Mouse (Mus musculus): ENCODE measurements around the gene Cmip.

GRCm38 (mm10) chr8:117451072-117451471 lies 194.2 kb downstream of the Cmip start:
- TF ChIP-seq CTCF (IDR thresholded peaks at IDR 0.05 in 2 of 3, conservative IDR thresholded peaks at IDR 0.05 in 1 of 3; ENCODE audit: control insufficient read depth in 1 of 3, insufficient read depth in 1 of 3, low read depth in 2 of 3, low read length in 3 of 3, poor library complexity in 1 of 3, severe bottlenecking in 1 of 3) (no peak), EP300 (IDR thresholded peaks at IDR 0.05; ENCODE audit: low read depth in 1 of 2, low read length in 2 of 2) (no peak), POLR2A (IDR thresholded peaks at IDR 0.05; ENCODE audit: control insufficient read depth in 1 of 2, insufficient read depth in 1 of 2, low read depth in 1 of 2, low read length in 2 of 2, poor library complexity in 1 of 2) (no peak), USF2 (IDR thresholded peaks at IDR 0.05; ENCODE audit: borderline replicate concordance in 1 of 2, insufficient read depth in 1 of 2, low read depth in 1 of 2, low read length in 2 of 2) (no peak), E2F4 (IDR thresholded peaks at IDR 0.05; ENCODE audit: borderline replicate concordance, low read depth, low read length) (no peak), MAFK (IDR thresholded peaks at IDR 0.05; ENCODE audit: borderline replicate concordance, low read depth, low read length) (no peak), ZKSCAN1 (IDR thresholded peaks at IDR 0.05; ENCODE audit: low read depth, low read length) (no peak), USF1 (IDR thresholded peaks at IDR 0.05; ENCODE audit: low read depth, low read length) (no peak)

Measured in MEL (cell line).